Comparison of ENCODE assay signal across 20 mouse cellular contexts in the genomic region with DNA sequence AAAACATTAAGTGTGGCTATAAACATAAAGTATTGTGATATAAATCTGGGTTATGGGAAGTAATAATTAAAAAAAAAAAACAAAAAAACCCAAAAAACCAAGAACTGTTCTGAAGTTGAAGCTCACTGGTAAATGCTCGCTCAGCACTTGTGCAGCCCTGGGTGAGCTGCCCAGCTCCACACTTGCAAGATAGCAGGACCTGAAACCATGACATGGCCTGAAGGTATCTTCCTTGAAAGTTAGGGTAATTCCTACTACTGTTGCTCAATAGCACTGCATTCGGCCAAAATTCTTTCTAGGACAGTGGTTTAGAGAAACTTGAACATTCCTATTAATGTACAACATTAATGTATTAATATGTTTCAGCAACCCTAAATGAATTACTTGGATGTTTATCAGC. TPM values are rescaled to one million over a fixed set of nuclear protein-coding genes. Genes with fewer than 3 reads are reported as not detected.
"Had no signal": no experiment of that assay in that cellular context is flagged by ENCODE, and none has a peak within 500 bp of the region (broad histone marks: within the 10 kb centered on the region; RNA-seq: fewer than 3 reads in every experiment).

No protein-coding gene starts in this region.

- ATAC-seq: liver, embryonic 12.5 days; liver, postnatal 0 days; lung, postnatal 0 days; midbrain, embryonic 13.5 days; midbrain, embryonic 15.5 days; midbrain, embryonic 16.5 days had no signal

- DNase-seq: left cerebral cortex, postnatal 4 days; liver; liver, embryonic 13.5 days; liver, postnatal 0 days; lung, adult 18-20 months; lung, adult 2 months; lung, embryonic 14.5 days; lung, postnatal 10 days; lung, postnatal 14 days; lung, postnatal 36 days; lung, postnatal 4 days; midbrain, embryonic 14.5 days had no signal

RNA-seq across cellular contexts. Expression of a gene that starts 20.5 kb away (rescaled TPM):
- total RNA-seq: liver, adult 2 months; megakaryocyte-erythroid progenitor cell, adult 5-6 weeks; midbrain, postnatal 0 days had no signal
